Mouse (Mus musculus): ENCODE measurements around the gene Olfr128.
"Not testable (repeated sequence)": the region's sequence is repeated elsewhere in the genome, so short reads cannot be mapped to it uniquely, and the experiment has no call there.

Gene Olfr128

GRCm38 (mm10) chr17:37920248-37920647 is at the start of gene Olfr128:
TSS of gene Olfr128 (plus strand) at chr17:37920548.
- DNase-seq (ENCODE audit: low read depth, low spot score): no peak

GRCm38 (mm10) chr17:37873830-37874229 is 46.5 kb upstream of the Olfr128 start:
- DNase-seq (ENCODE audit: low read depth, low spot score): no peak

- DNase-seq (ENCODE audit: low read depth, low spot score): no peak
These were observed 20.2 kb upstream of the Olfr128 start, which contains the start of gene Olfr127 for GRCm38 (mm10) chr17:37900137-37900536. TSS of gene Olfr127 (plus strand) at chr17:37900437.

- DNase-seq (ENCODE audit: low read depth, low spot score): not testable (repeated sequence)
These were observed 13.5 kb upstream of the Olfr128 start for GRCm38 (mm10) chr17:37906821-37907220.

GRCm38 (mm10) chr17:37952979-37953378 is 32.6 kb downstream of the Olfr128 start, which contains the start of gene Olfr761:
TSS of gene Olfr761 (minus strand) at chr17:37953079.
- no peak for DNase-seq (ENCODE audit: low read depth, low spot score)

GRCm38 (mm10) chr17:37973591-37973990 is 53.2 kb downstream of the Olfr128 start:
- DNase-seq (ENCODE audit: low read depth, low spot score): no peak

Data from CD4-positive, CD25-positive, alpha-beta regulatory T cell, adult 2 months (primary cell).